Mouse (Mus musculus): Measurements from ENCODE around the gene Ttyh3. TPM values are rescaled to one million over a fixed set of nuclear protein-coding genes. Genes with fewer than 3 reads are reported as not detected.

Ttyh3 gene
- polyA plus RNA-seq, 1 experiment from 2014 or later, result 5.6 TPM

GRCm38 (mm10) chr5:140610273-140611011 is 38.4 kb downstream of the Ttyh3 start:
- H3K9me3 ChIP-seq (replicated peaks; ENCODE audit: control insufficient read depth, low read length), result no peaks in the 10 kb centered on the region
- peak overlapping the region; percentile 90 for H3K4me2 ChIP-seq (ENCODE audit: low read depth, low read length)
- WGBS (ENCODE audit: insufficient replicate concordance), result 10% methylated on average over 26 of the region's 30 CpGs
- ATAC-seq (ENCODE audit: low read depth), result no peak
- H3K27me3 ChIP-seq (ENCODE audit: control insufficient read depth, insufficient read depth, low read depth, low read length), result peaks cover 30% of the 10 kb centered on the region
- peaks cover 79% of the 10 kb centered on the region for H3K4me1 ChIP-seq (ENCODE audit: control insufficient read depth, low read depth, low read length)
- H3K27ac ChIP-seq (ENCODE audit: low read length), result peak overlapping the region; percentile 71
- H3K4me3 ChIP-seq (ENCODE audit: low read depth, low read length), result peak overlapping the region; percentile 71
- H3K9ac ChIP-seq (ENCODE audit: low read depth, low read length), result peak overlapping the region; percentile 58
- H3K36me3 ChIP-seq (ENCODE audit: control insufficient read depth, insufficient read depth), result peaks cover 19% of the 10 kb centered on the region

- WGBS (ENCODE audit: insufficient replicate concordance), result 26% methylated on average over 12 of the region's 13 CpGs
- Histone ChIP-seq H3K27me3 (ENCODE audit: control insufficient read depth, insufficient read depth, low read depth, low read length) (peaks cover 38% of the 10 kb centered on the region), H3K4me3 (ENCODE audit: low read depth, low read length) (peak overlapping the region; percentile 71), H3K4me2 (ENCODE audit: low read depth, low read length) (peak overlapping the region; percentile 90), H3K9ac (ENCODE audit: low read depth, low read length) (peak overlapping the region; percentile 80), H3K9me3 (replicated peaks; ENCODE audit: control insufficient read depth, low read length) (no peaks in the 10 kb centered on the region), H3K27ac (ENCODE audit: low read length) (peak overlapping the region; percentile 78), H3K36me3 (ENCODE audit: control insufficient read depth, insufficient read depth) (peaks cover 19% of the 10 kb centered on the region), H3K4me1 (ENCODE audit: control insufficient read depth, low read depth, low read length) (peaks cover 71% of the 10 kb centered on the region)
- no peak for ATAC-seq (ENCODE audit: low read depth)
Measured at GRCm38 (mm10) chr5:140609511-140610272, 39.1 kb downstream of the Ttyh3 start.

GRCm38 (mm10) chr5:140608634-140609015 is 40.2 kb downstream of the Ttyh3 start:
- Histone ChIP-seq H3K4me1 (ENCODE audit: control insufficient read depth, low read depth, low read length) (peaks cover 62% of the 10 kb centered on the region), H3K9ac (ENCODE audit: low read depth, low read length) (peak overlapping the region; percentile 80), H3K36me3 (ENCODE audit: control insufficient read depth, insufficient read depth) (peaks cover 14% of the 10 kb centered on the region), H3K4me2 (ENCODE audit: low read depth, low read length) (peak overlapping the region; percentile 90), H3K27me3 (ENCODE audit: control insufficient read depth, insufficient read depth, low read depth, low read length) (peaks cover 44% of the 10 kb centered on the region), H3K4me3 (ENCODE audit: low read depth, low read length) (peak overlapping the region; percentile 71), H3K27ac (ENCODE audit: low read length) (peak overlapping the region; percentile 78), H3K9me3 (replicated peaks; ENCODE audit: control insufficient read depth, low read length) (no peaks in the 10 kb centered on the region)
- WGBS (ENCODE audit: insufficient replicate concordance), result 1% methylated on average over 16 of the region's 16 CpGs
- ATAC-seq (ENCODE audit: low read depth), result no peak

- H3K4me3 ChIP-seq (ENCODE audit: low read depth, low read length), result peak overlapping the region; percentile 71
- WGBS (ENCODE audit: insufficient replicate concordance), result under 1% methylated on average over 16 of the region's 17 CpGs
- no peaks in the 10 kb centered on the region for H3K9me3 ChIP-seq (replicated peaks; ENCODE audit: control insufficient read depth, low read length)
- no peak for ATAC-seq (ENCODE audit: low read depth)
- peak overlapping the region; percentile 90 for H3K4me2 ChIP-seq (ENCODE audit: low read depth, low read length)
- H3K27ac ChIP-seq (ENCODE audit: low read length), result peak overlapping the region; percentile 78
- peaks cover 62% of the 10 kb centered on the region for H3K4me1 ChIP-seq (ENCODE audit: control insufficient read depth, low read depth, low read length)
- peaks cover 9% of the 10 kb centered on the region for H3K36me3 ChIP-seq (ENCODE audit: control insufficient read depth, insufficient read depth)
- H3K9ac ChIP-seq (ENCODE audit: low read depth, low read length), result peak overlapping the region; percentile 80
- H3K27me3 ChIP-seq (ENCODE audit: control insufficient read depth, insufficient read depth, low read depth, low read length), result peaks cover 44% of the 10 kb centered on the region
Measured at GRCm38 (mm10) chr5:140607836-140608633, 40.8 kb downstream of the Ttyh3 start.

GRCm38 (mm10) chr5:140607001-140607835 is 41.6 kb downstream of the Ttyh3 start, which contains the start of gene Lfng:
Gene Lfng (plus strand): TSS chr5:140607320.
- H3K4me1 ChIP-seq (ENCODE audit: control insufficient read depth, low read depth, low read length), result peaks cover 56% of the 10 kb centered on the region

GRCm38 (mm10) chr5:140606386-140606785 is 42.4 kb downstream of the Ttyh3 start:
- ATAC-seq (ENCODE audit: low read depth), result no peak
- Histone ChIP-seq H3K9me3 (replicated peaks; ENCODE audit: control insufficient read depth, low read length) (no peaks in the 10 kb centered on the region), H3K9ac (ENCODE audit: low read depth, low read length) (peak overlapping the region; percentile 8), H3K4me2 (ENCODE audit: low read depth, low read length) (peak overlapping the region; percentile 90), H3K36me3 (ENCODE audit: control insufficient read depth, insufficient read depth) (no peaks in the 10 kb centered on the region), H3K27me3 (ENCODE audit: control insufficient read depth, insufficient read depth, low read depth, low read length) (peaks cover 44% of the 10 kb centered on the region), H3K4me3 (ENCODE audit: low read depth, low read length) (peak overlapping the region; percentile 71), H3K4me1 (ENCODE audit: control insufficient read depth, low read depth, low read length) (peaks cover 48% of the 10 kb centered on the region), H3K27ac (ENCODE audit: low read length) (0 out of 2 replicates have a peak overlapping the region, but pooled peaks have one; percentile 21)
- 2% methylated on average over 23 of the region's 23 CpGs for WGBS (ENCODE audit: insufficient replicate concordance)

More at GRCm38 (mm10) chr5:140607001-140607835, 41.6 kb downstream of the Ttyh3 start, which contains the start of gene Lfng:
- under 1% methylated on average over 91 of the region's 91 CpGs for WGBS (ENCODE audit: insufficient replicate concordance)
- ATAC-seq (ENCODE audit: low read depth), result peak; percentile 92
- Histone ChIP-seq H3K9ac (ENCODE audit: low read depth, low read length) (peak within 1 kb of the TSS; percentile 80), H3K36me3 (ENCODE audit: control insufficient read depth, insufficient read depth) (peaks cover under 1% of the 10 kb centered on the region), H3K9me3 (replicated peaks; ENCODE audit: control insufficient read depth, low read length) (no peaks in the 10 kb centered on the region), H3K4me3 (ENCODE audit: low read depth, low read length) (peak within 1 kb of the TSS; percentile 71), H3K4me2 (ENCODE audit: low read depth, low read length) (peak within 1 kb of the TSS; percentile 90), H3K27ac (ENCODE audit: low read length) (peak within 1 kb of the TSS; percentile 78), H3K27me3 (ENCODE audit: control insufficient read depth, insufficient read depth, low read depth, low read length) (peaks cover 44% of the 10 kb centered on the region)

- Histone ChIP-seq H3K27me3 (ENCODE audit: control insufficient read depth, insufficient read depth, low read depth, low read length) (peaks cover 41% of the 10 kb centered on the region), H3K9ac (ENCODE audit: low read depth, low read length) (no peak overlapping the region), H3K4me2 (ENCODE audit: low read depth, low read length) (no peak overlapping the region), H3K9me3 (replicated peaks; ENCODE audit: control insufficient read depth, low read length) (no peaks in the 10 kb centered on the region), H3K27ac (ENCODE audit: low read length) (no peak overlapping the region), H3K36me3 (ENCODE audit: control insufficient read depth, insufficient read depth) (no peaks in the 10 kb centered on the region), H3K4me3 (ENCODE audit: low read depth, low read length) (no peak overlapping the region), H3K4me1 (ENCODE audit: control insufficient read depth, low read depth, low read length) (peaks cover 37% of the 10 kb centered on the region)
- 22% methylated on average over 3 of the region's 3 CpGs for WGBS (ENCODE audit: insufficient replicate concordance)
- no peak for ATAC-seq (ENCODE audit: low read depth)
Measured at GRCm38 (mm10) chr5:140605228-140605627, 43.6 kb downstream of the Ttyh3 start.

GRCm38 (mm10) chr5:140604386-140604785 is 44.4 kb downstream of the Ttyh3 start:
- no peaks in the 10 kb centered on the region for H3K9me3 ChIP-seq (replicated peaks; ENCODE audit: control insufficient read depth, low read length)
- no peak overlapping the region for H3K9ac ChIP-seq (ENCODE audit: low read depth, low read length)
- peaks cover 28% of the 10 kb centered on the region for H3K4me1 ChIP-seq (ENCODE audit: control insufficient read depth, low read depth, low read length)
- H3K27ac ChIP-seq (ENCODE audit: low read length), result no peak overlapping the region
- ATAC-seq (ENCODE audit: low read depth), result no peak
- H3K4me2 ChIP-seq (ENCODE audit: low read depth, low read length), result no peak overlapping the region
- peaks cover 41% of the 10 kb centered on the region for H3K27me3 ChIP-seq (ENCODE audit: control insufficient read depth, insufficient read depth, low read depth, low read length)
- WGBS (ENCODE audit: insufficient replicate concordance), result 32% methylated on average over 8 of the region's 8 CpGs
- H3K4me3 ChIP-seq (ENCODE audit: low read depth, low read length), result no peak overlapping the region
- no peaks in the 10 kb centered on the region for H3K36me3 ChIP-seq (ENCODE audit: control insufficient read depth, insufficient read depth)
